Mouse (Mus musculus) embryonic fibroblast, embryonic 13.5 days (primary cell): Measurements from ENCODE around the gene Rrh. TPM values are rescaled to one million over a fixed set of nuclear protein-coding genes. Genes with fewer than 3 reads are reported as not detected.
A peak's percentile ranks its signal among the peaks of the same experiment; 100 is the strongest.

ENCODE experiments used
- H3K27ac ChIP-seq: 2 replicates; pipeline ENCODE4 v1.5.1; 2012; ENCODE audit warnings: low read length, control low read depth, inconsistent platforms; ENCODE audit not compliant: insufficient read depth
- H3K4me1 ChIP-seq: 2 replicates; pipeline ENCODE4 v1.6.1; 2011; ENCODE audit warnings: low read length; ENCODE audit not compliant: control insufficient read depth, insufficient read depth
- H3K4me3 ChIP-seq: 2 replicates; pipeline ENCODE4 v1.5.1; 2011; ENCODE audit warnings: mild to moderate bottlenecking, control low read depth, low read length; ENCODE audit not compliant: insufficient read depth
- CTCF ChIP-seq: IDR thresholded peaks from 2 replicates; pipeline ENCODE4 v1.5.1; 2011; ENCODE audit warnings: mild to moderate bottlenecking, control low read depth, low read length, moderate library complexity, borderline replicate concordance; ENCODE audit not compliant: insufficient read depth
- POLR2A ChIP-seq: IDR thresholded peaks from 2 replicates; pipeline ENCODE4 v1.6.1; 2011; ENCODE audit warnings: low read depth, mild to moderate bottlenecking, control low read depth, low read length, moderate library complexity
- polyA plus RNA-seq: library from polyadenylated mRNA; stranded (reverse); fragments of >200 nt; gene quantifications from 2 replicates; pipeline ENCODE4 v1.2.4, GENCODE M21; 2011; ENCODE audit warnings: low read depth; ENCODE audit not compliant: missing spikeins, insufficient read length

Gene Rrh
- polyA plus RNA-seq, 1 experiment = 0.46 TPM

- H3K27ac ChIP-seq = peak overlapping the region; percentile 64
- peaks cover 6% of the 10 kb centered on the region for H3K4me1 ChIP-seq
- TF ChIP-seq POLR2A = no peak
- no peak for TF ChIP-seq CTCF
- H3K4me3 ChIP-seq = peak overlapping the region; percentile 63
Measured at GRCm38 (mm10) chr3:129830626-129831025, 8.2 kb upstream of the Rrh start.

GRCm38 (mm10) chr3:129827691-129828090 lies 5.3 kb upstream of the Rrh start:
- H3K4me1 ChIP-seq = peaks cover 6% of the 10 kb centered on the region
- no peak overlapping the region for H3K27ac ChIP-seq
- no peak overlapping the region for H3K4me3 ChIP-seq
- TF ChIP-seq POLR2A = no peak
- no peak for TF ChIP-seq CTCF

GRCm38 (mm10) chr3:129826691-129827090 lies 4.3 kb upstream of the Rrh start:
- Histone ChIP-seq H3K27ac (no peak overlapping the region), H3K4me3 (no peak overlapping the region), H3K4me1 (peaks cover 6% of the 10 kb centered on the region)
- TF ChIP-seq POLR2A (no peak), CTCF (no peak)

- H3K4me3 ChIP-seq = no peak overlapping the region
- no peak for TF ChIP-seq CTCF
- TF ChIP-seq POLR2A = no peak
- peaks cover 6% of the 10 kb centered on the region for H3K4me1 ChIP-seq
Measured at GRCm38 (mm10) chr3:129824891-129825290, 2.5 kb upstream of the Rrh start.

GRCm38 (mm10) chr3:129824146-129824545 lies 1.8 kb upstream of the Rrh start:
- TF ChIP-seq POLR2A = no peak
- TF ChIP-seq CTCF = no peak
- no peaks in the 10 kb centered on the region; the same call in 1 of the 2 replicates for H3K4me1 ChIP-seq
- H3K27ac ChIP-seq = no peak overlapping the region
- H3K4me3 ChIP-seq = no peak overlapping the region

More at GRCm38 (mm10) chr3:129824891-129825290, 2.5 kb upstream of the Rrh start:
- H3K27ac ChIP-seq = no peak overlapping the region

GRCm38 (mm10) chr3:129823293-129823692 lies 906 bp upstream of the Rrh start:
- TF ChIP-seq CTCF (no peak), POLR2A (no peak)
- Histone ChIP-seq H3K27ac (no peak overlapping the region), H3K4me3 (no peak overlapping the region), H3K4me1 (no peaks in the 10 kb centered on the region)

GRCm38 (mm10) chr3:129821736-129822135 lies 651 bp downstream of the Rrh start:
- no peak for TF ChIP-seq POLR2A
- no peak overlapping the region for H3K27ac ChIP-seq
- no peak overlapping the region for H3K4me3 ChIP-seq

GRCm38 (mm10) chr3:129820847-129821246 lies 1.5 kb downstream of the Rrh start:
- no peak overlapping the region for H3K4me3 ChIP-seq
- no peaks in the 10 kb centered on the region for H3K4me1 ChIP-seq
- H3K27ac ChIP-seq = no peak overlapping the region
- no peak for TF ChIP-seq CTCF
- no peak for TF ChIP-seq POLR2A

More at GRCm38 (mm10) chr3:129821736-129822135, 651 bp downstream of the Rrh start:
- H3K4me1 ChIP-seq = no peaks in the 10 kb centered on the region

- Histone ChIP-seq H3K4me1 (no peaks in the 10 kb centered on the region), H3K27ac (no peak within 1 kb of the TSS), H3K4me3 (no peak within 1 kb of the TSS)
- TF ChIP-seq CTCF (no peak), POLR2A (no peak)
Measured at GRCm38 (mm10) chr3:129803765-129804164, 18.6 kb downstream of the Rrh start, which contains the start of gene Lrit3. Gene Lrit3, minus strand, starts transcription at chr3:129804030.

GRCm38 (mm10) chr3:129799011-129799410 lies 23.4 kb downstream of the Rrh start:
- TF ChIP-seq POLR2A = no peak
- no peak for TF ChIP-seq CTCF
- no peaks in the 10 kb centered on the region for H3K4me1 ChIP-seq
- H3K4me3 ChIP-seq = no peak overlapping the region
- no peak overlapping the region for H3K27ac ChIP-seq

GRCm38 (mm10) chr3:129798551-129798950 lies 23.8 kb downstream of the Rrh start:
- TF ChIP-seq CTCF (no peak), POLR2A (no peak)
- no peaks in the 10 kb centered on the region for H3K4me1 ChIP-seq
- H3K27ac ChIP-seq = no peak overlapping the region
- H3K4me3 ChIP-seq = no peak overlapping the region
